Mouse (Mus musculus) 416B (cell line): Measurements from ENCODE around the gene Hoxa4.

Experiments used
- DNase-seq: peaks from one replicate; pipeline ENCODE4 v3.0.0; 2011; ENCODE audit warnings: low read depth

The Hoxa4 gene

DNA sequence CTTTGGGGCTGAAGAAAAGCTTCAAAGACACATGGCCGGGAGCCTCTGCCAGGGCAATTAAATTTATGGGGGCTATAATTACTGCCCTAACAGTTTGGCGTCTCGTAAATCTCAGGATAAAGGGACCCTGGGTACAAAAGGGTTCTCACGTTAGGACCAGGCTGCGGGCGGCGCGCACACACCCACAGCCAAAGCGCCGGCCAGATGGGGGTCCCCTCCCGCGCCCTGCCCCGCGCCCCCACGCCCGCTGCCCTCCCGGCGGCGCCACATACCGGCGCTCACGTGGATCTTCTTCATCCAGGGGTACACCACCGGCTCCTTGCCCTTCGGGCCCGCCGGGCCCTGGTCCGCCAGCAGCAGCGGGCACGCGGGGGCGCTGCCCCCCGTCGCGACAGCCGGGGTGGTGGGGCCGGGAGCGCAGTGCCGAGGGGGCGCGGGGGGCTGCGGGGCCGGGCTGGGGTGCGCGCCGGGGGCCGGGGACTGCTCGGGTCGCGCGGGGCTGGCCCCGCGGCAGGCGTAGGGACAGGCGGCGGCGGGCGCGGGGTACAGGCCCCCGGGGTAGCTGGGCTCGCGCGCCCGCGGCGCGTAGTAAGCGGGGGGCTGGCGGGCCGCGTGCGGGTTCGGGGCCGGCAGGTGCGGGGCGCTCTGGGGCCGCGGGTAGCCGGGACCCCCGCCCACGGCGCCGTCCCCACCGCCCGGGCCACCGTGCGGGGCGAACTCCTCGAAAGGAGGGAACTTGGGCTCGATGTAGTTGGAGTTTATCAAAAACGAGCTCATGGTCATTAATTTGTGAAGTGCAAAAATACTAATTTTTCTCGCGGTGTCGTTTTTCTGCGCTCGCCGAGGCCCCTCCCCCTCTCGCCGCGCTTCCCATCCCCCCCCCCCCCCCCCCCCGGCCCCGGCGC, at the start of gene Hoxa4:
Gene Hoxa4, minus strand, starts transcription at position 848 of the 905 bp plus-strand sequence.
- no peak for DNase-seq

DNA sequence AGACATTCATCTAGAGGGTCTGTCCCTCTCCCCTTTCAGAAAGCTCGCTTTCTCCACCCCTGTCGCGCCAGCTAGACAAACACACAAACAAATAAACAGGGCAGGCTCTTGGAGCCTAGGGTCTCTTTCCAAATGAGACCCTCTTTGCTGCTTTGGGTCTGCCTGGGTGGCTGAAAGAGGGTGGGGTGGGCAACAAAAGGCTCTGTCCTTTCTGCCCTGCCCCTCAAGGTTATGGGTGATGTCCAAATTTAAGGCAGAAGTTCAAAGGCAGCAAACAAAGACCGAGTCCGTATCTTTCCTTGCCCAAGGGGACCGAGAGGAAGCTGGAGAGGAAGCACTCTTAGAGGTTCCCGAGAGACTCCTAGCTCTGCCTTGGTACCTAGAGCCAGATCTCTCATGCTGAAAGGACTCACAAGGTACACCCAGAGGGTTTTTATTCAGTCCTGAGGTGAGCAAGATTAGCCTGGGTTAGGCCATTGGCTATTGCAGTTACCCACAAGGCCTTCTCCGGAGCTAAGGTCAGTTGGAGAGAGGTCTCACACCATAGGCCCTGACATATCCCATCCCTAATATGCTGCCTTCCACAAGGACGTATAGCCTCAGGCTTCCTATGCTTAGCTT, 49.6 kb upstream of the Hoxa4 start:
- no peak for DNase-seq

DNA sequence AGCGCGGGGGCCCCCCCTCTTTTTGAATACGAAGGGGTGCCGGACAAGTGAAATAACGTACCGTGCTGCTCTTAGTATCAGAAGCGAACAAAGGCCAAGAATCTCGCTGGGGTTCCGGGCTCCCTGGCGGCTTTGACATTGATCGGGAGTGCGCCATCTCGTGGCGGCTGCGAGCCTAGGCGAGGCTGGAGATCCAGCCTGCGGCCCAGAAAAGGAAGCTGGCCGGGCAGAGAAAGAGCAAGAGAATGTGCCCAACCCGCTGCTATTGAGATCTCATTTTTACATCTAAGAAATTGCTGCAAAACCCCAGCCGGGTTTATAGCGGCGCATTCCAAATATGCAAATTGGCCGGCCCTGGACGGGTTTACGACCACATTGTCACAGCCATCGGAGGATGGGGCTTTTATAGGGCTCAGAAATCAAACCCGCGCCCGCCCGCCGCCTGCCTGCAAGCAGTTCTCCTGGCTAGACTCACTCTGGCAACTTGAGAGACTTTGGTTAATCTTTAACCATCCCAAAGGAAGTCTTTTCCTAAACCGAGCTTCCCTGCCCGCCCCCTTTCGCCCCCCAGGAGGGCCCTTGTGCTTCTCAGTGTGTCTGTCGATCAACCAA, 48.9 kb upstream of the Hoxa4 start, which contains the start of gene Hoxa10:
Gene Hoxa10, minus strand, starts transcription at position 466 of the 612 bp plus-strand sequence.
- DNase-seq: peak; percentile 26

DNA sequence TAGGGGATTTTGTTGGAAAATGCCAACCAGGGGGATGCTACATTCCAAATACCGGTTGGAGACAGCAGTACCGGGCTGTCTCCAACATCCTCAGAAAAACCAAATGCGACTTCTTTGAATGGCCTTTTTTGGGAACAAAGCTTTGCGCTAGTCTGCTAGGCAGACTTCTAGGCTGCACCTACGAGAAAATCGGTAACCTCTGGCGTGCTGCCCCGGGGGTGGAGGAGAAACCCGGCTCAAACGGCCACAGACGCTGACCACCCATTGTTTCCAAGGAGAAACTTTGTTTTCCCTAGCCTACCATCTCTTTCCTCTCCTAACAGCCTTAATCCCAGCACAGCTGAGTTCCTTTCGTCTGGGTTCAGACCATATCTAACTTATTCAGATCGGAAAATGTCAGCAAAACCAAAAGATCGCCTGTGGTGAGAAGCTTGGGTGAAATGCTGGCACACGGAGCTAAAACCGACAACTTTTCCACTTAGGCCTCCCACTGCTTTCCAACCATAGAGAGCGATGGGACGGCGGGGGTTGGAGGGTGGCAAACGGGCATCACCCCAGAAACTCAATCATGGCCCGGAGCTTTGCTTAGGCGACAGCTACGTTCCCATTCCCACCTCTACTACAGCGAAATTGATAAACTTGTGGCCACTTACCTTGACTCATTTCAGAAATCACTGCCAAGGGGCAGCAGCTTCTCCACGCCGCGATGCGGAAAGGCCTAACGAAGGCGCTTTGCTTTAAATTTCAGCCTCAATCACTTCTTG, 48.3 kb upstream of the Hoxa4 start:
- DNase-seq: no peak

DNA sequence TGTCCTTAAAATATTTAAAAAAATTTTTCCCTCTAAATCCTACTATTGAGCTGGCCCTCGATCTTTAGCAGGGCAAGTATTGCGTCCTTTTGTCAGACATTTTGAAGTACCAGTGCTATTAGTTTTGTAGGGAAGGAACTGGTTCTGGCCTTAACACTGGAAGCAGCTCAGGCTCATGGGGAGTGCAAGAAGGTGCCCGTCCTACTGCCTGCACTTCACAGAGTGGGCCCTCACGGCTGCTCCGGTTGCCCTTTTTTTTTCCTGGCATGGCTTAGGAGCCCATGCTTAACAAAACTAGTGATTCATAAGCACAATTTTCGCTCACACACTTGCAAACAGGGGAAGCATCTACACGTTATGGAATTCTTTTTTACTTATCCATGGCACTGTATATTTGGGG, 47.4 kb upstream of the Hoxa4 start:
- DNase-seq: no peak

DNA sequence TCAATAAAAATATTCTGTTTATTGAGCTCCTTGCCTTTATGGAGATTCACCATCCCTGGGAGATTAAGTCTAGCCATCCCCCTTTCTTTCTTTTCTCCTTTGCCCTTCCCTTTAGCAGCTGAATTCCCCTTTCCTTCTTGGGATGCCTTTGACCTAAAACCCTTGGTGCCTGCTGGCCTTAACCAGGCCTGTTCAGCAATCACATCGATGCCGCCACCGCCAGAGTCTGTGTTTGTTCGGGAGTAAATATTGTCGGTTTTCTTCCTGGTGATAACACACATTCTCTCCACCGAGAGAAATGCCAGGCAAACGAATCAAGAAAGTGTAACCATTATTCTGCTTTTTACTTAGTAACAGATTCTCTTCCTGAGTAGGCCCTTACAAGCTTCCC, 46.6 kb upstream of the Hoxa4 start:
- no peak for DNase-seq

DNA sequence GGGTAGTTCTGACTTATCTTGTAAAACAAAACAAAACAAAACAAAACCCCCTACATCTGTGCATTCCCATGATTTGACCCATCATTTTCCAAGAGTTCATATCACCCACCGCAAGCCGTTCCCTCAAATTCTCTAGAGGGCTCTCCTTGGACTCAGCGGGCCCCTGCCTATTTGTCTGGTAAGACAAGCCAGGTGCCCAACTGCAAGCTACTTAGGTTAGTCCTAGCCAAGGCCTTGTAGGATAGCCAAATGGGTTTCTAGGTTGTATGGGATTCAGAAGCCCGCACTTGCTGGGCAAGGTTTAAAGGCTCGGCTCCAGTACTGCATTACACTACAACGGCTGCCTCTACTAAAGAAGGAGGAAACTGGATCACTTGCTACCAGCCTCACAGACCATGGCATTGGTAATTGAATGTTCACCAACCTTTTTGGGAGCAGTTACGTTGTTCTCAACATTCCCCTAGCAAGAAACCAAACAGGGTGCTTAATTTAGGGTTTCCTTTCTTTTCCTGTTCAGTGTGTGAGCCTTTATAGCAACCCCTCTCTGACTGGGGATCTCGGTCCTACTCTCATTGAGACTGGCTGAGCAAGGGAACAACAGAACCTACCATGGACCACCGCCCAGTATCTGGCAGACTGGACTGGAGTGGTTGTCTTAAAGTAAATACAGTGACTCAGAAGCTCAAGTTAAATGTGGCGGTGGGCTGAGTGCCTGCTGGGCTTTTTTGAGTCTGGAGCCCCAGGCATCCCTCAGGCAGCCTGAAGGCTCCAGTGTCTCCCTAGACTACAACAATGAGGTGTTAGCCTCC, 46.0 kb upstream of the Hoxa4 start:
- no peak for DNase-seq

DNA sequence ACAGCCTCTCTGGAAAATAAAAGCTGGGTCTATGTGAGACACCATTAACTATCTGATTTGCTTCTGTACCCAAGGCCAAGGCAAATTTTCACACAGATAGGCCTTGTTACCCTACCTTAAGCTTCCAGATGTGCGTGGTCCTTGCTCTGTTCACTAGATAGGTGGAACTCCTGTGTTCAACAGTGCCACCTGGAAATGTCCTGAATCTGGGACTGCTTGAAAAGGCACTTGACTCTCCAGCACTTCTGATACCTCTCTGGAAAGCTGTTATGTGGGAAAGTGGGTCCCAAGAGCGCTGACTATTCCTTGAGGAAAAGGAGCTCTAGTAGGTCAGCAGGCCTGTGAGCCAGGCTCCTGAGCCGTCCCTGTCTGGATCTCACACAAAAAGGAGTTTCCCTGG, 45.3 kb upstream of the Hoxa4 start:
- DNase-seq: no peak

DNA sequence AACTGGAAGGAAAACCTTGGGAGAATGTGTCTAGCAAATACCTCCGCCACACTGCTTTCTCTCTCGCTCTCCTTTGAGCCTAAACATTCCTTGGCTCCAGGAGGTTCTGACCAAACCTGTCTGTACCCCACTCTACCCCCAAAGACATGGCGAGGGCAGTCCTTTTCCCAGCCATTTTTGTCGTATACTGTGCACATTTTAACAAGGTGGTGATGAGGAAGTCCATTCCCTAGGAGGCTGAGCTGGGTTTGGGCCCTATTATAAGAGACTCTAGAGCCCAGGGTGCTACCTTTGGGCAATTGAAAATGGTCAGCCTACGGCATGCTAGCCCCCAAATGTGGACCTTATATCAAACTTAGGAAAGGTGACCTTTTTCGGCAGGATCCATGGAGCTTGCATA, 44.3 kb upstream of the Hoxa4 start:
- no peak for DNase-seq

DNA sequence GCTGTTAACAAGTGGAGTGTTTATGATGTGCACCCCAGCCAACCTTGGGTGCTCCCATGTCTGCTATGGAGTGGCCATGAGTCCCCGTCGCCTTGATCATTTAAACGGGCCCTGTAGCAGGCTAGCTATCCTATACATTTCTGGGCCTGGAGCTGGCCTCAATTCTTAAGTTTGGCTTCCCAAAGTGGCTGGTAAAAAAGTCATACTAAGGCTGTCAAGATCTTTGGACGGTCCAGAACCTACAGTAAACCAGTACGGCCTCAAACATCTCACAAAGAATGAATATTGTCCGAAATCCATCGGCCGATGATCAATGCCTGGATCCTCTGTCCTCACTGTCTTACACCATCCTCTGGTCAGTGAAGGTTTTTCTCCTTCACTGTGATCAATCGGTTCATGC, 43.7 kb upstream of the Hoxa4 start:
- no peak for DNase-seq

DNA sequence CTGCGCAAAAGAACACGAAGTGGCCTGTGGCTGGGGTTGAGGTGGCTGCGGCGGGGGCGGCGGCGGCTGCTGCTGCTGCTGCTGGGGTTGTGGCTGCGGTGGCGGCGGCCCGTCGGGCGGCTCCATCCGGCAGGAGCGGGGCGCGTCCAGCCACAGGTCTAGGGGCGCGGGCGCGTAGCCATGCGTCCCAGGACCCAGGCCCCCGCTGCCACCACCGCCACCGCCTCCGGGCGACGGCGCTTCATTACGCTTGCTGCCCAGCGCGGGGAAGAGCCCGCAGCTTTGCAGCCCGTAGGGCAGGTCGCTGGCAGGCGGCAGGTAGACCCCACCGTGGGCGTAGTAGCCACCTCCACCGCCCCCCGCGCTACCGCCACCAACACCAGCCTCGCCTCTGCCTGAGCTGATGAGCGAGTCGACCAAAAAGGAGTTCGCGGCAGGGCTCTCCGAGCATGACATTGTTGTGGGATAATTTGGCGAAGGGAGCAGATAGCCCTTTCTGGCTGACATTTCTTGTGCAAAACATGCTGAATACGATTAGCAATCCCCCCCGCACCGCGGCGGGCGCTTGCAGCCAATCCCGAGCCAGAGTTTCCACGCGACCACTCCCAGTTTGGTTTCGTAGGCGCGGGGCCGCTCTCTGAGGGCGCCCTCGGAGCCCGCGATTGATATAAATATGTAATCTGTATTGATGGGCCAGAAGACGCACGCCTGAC, 43.0 kb upstream of the Hoxa4 start:
- no peak for DNase-seq

DNA sequence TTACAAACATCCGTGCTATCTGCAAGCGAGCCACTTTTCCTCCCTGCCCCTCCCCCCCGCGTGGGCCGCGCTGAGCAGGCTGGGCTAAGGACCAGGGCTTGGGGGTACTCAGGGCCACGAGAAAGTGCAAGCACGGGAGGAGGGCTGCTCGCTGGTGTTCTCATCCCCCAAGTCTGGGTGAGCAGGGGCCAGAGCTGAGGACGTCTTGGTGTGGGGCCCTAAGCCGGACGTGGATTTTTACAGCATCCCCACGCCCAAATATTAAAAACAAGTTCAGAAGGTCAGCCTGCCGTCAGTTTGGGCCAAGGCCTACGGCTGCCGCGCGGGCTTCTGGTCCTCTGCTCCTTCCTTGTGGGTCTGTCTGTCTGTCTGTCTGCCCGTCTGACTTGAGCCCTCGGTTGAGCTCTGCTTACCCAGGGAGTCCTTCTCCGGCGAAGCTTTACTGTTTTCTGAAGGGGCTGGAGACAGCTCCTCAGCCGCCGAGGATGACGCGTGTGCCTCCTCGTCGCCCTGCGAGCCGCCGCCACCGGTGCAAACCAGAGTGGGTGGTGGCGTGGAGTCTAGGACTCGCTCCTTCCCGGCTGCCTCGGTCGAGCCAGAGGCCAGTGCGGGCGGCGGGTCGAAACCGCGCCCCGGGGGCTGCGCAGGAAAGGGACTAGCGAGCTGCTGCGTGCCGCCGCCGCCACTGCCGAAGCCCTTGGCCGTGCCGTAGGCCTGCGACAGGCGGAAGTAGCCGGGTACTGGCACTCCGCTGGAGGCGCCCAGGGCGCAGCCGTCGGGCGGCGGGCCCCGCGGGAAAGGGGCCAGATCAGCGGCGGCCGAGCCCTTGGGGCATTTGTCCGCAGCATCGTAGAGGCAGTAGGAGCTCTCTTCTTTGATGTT, 42.2 kb upstream of the Hoxa4 start:
- DNase-seq: no peak

DNA sequence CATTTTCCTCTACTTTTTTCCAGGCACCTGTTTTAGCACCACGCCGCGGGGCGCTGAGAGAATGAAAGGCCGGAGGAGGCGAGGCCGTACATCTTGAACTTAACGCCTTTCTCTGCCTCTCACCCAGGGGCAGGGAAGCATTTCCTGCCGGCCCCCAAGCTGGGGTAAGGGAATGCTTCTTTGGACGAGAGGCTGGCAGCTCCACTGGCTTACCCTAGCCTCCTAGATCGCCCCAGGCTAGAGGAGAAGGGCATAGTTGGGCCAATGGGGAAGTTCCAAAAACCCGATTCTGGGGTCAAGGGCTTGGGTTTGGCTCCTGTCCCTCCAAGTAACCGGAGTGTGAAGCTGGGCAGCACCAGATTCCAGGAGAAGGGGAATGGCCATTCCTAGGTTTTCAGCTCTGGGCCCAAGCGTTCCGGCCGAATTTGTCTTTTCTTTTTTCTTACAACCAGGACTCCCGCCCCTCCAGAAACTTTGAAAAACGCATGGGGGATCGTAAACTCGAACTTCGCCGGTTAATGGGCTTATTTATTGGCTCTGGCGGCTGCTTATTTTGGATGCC, 41.5 kb upstream of the Hoxa4 start:
- no peak for DNase-seq

DNA sequence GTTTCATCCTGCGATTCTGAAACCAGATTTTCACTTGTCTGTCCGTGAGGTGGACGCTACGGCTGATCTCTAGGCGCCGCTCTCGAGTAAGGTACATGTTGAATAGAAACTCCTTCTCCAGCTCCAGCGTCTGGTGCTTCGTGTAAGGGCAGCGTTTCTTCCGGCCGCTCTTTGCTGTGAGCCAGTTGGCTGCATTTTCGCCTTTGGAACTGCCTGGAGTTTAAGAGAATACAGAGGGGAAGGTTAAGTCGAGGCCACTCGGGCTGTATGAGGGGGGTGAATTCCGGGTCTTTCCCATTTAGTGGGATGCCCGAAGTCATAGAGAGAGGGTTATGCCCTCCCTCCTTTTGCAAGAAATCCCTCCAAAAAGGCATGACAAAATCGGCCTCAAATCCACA, 41.0 kb upstream of the Hoxa4 start:
- no peak for DNase-seq

DNA sequence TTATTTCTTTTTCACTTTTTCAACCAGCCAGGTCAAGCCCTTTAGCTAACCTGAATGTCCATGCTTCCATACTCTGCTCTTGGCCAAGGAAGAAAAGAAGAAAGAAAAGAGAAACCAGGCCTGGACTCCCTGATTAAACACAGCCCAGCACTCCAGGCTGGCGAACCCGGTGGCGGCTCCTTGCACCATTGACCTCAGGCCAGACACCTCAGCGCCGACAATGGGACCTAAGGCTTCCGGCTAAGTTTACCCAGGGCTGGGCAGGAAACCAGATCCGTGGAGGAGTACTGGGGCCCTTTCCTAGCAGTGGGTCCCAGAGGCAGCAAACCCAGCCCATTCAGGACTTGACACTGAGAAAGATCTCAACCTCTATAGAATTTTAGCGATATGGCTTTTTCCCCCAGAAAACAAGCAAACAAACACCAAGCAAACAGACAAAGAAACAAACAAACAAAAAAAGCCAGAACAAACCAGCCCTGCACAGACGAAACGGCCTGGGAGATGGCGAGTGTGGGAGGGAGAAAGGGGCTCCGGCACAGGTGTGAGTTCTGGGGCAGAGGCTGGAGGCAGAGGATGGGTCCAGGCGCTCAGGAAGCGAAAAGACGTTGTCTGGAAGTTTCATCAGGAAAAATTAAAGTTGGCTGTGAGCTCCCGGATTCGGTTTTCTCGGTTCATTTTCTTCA, 40.5 kb upstream of the Hoxa4 start:
- DNase-seq: no peak

DNA sequence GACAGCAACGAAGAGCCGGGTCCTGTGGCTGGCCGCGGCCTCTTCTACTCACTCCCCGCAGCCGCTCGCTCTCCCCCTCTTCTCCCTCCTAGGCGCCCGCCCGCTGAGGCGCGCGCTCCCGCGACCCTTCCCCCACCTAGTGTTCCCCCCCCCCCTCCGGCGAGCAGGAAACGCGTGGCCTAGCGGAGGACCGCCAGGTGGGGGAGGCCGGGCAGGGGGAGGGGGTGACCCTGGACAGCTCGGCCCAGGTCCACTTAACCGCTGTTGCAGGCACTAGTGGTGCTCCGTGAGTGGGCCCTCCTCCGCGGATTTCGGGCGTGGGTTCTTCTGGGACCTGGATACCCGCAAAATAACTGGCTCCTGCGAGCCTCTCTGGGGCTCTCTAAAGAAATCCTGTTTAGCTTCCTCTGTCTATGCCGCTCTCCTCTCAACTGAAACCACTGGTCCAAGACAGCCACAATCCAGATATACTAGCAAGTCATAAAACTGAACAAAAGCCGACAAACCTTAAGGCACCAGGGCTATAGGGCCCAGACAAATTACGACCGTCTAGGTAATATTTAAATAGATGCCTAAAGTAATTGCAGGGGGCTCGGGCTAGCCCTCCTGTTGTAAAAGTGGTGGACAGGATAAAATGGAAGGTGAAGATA, 39.1 kb upstream of the Hoxa4 start, which contains the start of gene Hoxa9:
Gene Hoxa9, minus strand, starts transcription at position 574 of the 650 bp plus-strand sequence.
- DNase-seq: no peak

DNA sequence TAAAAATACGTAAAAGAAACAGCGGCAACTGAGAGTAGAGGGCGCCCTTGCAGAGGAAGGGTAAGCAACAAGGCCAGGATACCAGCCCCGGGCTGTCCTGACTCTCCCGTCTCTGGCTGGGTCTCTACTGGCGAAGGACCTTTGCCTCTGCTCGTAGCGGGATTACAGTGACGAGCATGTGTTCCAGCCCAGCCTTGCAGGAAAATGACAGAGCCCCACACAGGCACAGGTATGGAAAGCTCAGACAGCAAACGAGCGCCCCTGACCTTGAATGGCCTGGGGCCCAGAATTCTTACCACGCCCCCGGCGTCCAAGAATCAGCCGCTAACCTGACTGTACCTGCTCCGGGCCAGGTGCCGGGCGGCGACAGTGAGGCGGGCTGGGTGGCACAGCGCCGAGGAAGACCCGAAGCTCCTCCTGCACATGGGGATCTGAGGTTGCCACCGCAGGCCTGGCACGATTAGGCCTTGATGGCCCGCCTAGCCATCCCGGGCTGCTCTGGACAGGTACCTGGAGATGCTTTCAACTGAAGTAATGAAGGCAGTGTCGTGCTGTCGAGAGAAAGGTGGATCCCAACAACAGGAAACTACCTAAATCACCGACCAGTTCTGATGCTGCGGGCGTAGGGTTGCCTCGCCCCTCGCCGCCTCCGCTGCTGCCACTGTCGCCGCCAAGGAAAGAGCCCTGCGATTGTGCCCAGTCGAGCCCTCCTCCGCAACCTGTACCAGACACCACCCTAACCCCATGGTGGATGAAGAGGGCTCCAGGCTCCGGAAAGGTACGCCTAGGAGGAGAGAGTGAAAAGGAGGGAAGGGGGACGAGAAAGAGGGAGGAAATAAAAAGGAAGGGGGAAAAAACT, 38.2 kb upstream of the Hoxa4 start:
- DNase-seq: no peak
